13 mouse cellular contexts compared by ENCODE assay signal in the genomic region with DNA sequence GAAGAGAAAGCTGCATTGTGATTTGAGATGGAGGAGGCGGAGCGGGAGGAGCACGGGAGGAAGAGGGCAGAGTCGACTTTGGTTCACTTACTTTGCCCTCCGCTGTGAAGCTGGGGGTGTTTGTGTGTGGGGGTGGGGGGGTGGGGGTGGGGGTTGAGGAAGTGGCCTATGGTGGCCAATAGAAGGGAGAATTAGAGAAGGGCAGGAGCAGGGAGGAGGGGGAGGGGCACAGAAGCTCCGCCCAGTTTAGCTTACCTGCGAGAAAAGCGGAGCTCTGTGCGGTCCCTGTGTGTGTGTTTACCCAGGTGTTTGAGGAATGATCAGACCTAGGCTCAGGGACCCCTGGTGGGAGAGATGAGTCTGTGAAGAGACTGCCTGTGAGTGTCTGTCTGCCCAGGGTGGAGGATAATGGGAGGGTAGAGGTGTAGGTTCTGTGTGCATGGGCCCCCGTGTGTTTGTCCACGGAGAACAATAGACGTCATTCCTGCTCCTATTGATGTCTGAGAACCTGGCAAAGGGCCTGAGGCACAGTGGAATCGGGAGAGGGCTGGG. TPM values are rescaled to one million over a fixed set of nuclear protein-coding genes. Genes with fewer than 3 reads are reported as not detected.
DNase-seq lines count a peak whose midpoint lies in the region; ATAC-seq lines count a peak whose summit lies in the region.
"Had no signal": no experiment of that assay in that cellular context is flagged by ENCODE, and none has a peak within 500 bp of the region (broad histone marks: within the 10 kb centered on the region; RNA-seq: fewer than 3 reads in every experiment).

No protein-coding gene starts in this region.

- no peaks in the 10 kb centered on the region for H3K9me3 ChIP-seq in heart, embryonic 11.5 days (replicated peaks; ENCODE audit: control insufficient read depth, low read length)
- H3K9me3 ChIP-seq in embryonic facial prominence, embryonic 12.5 days = no peaks in the 10 kb centered on the region

- H3K4me3 ChIP-seq in heart, embryonic 11.5 days (ENCODE audit: low read depth, low read length) = no peak overlapping the region
- no peak overlapping the region for H3K4me3 ChIP-seq in embryonic facial prominence, embryonic 12.5 days

- H3K4me1 ChIP-seq in heart, embryonic 11.5 days (ENCODE audit: control insufficient read depth, insufficient read depth, low read length) = peaks cover 35% of the 10 kb centered on the region
- peaks cover 13% of the 10 kb centered on the region; the same call in 1 of the 2 replicates for H3K4me1 ChIP-seq in embryonic facial prominence, embryonic 12.5 days

- H3K27me3 ChIP-seq in heart, embryonic 11.5 days (ENCODE audit: control insufficient read depth, insufficient read depth, low read length) = no peaks in the 10 kb centered on the region
- no peaks in the 10 kb centered on the region for H3K27me3 ChIP-seq in embryonic facial prominence, embryonic 12.5 days

- H3K4me2 ChIP-seq in heart, embryonic 11.5 days = no peak overlapping the region
- peak overlapping the region; percentile 7; the same call in 1 of the 2 replicates for H3K4me2 ChIP-seq in embryonic facial prominence, embryonic 12.5 days (replicated peaks)

- no peak for DNase-seq in heart, adult 8-10 months (ENCODE audit: low spot score)
- DNase-seq in kidney, postnatal 10 days = peak; percentile 63
- peak; percentile 60 for DNase-seq in lung, postnatal 10 days
- DNase-seq in T-cell, adult 2 months (ENCODE audit: low spot score) = no peak
- no peak for DNase-seq in thymus, adult 18-20 months
- no peak for DNase-seq in layer of hippocampus, adult 8-10 months (ENCODE audit: low spot score in 2 of 2)
- DNase-seq: cerebellum, adult 9-11 months had no signal

- H3K27ac ChIP-seq in heart, embryonic 11.5 days (ENCODE audit: low read depth, low read length) = peak overlapping the region; percentile 62; the same call in 1 of the 2 replicates
- no peak overlapping the region for H3K27ac ChIP-seq in embryonic facial prominence, embryonic 12.5 days

- peaks cover 10% of the 10 kb centered on the region for H3K36me3 ChIP-seq in heart, embryonic 11.5 days (ENCODE audit: control insufficient read depth, insufficient read depth, low read length)
- H3K36me3 ChIP-seq in embryonic facial prominence, embryonic 12.5 days = no peaks in the 10 kb centered on the region

- no peak for ATAC-seq in heart, embryonic 11.5 days (replicated peaks; ENCODE audit: insufficient number of reproducible peaks, low FRiP score, low TSS enrichment)
- ATAC-seq in embryonic facial prominence, embryonic 12.5 days (ENCODE audit: insufficient number of reproducible peaks, insufficient read depth, low FRiP score, low TSS enrichment) = peak; percentile 45; the same call in 1 of the 2 replicates
- ATAC-seq: activated CD4-positive, CD25-positive, alpha-beta regulatory T cell, adult 4 months had no signal

- 29% methylated on average over 13 of the region's 13 CpGs for WGBS in heart, embryonic 11.5 days (ENCODE audit: insufficient replicate concordance)
- 16% methylated on average over 13 of the region's 13 CpGs for WGBS in embryonic facial prominence, embryonic 12.5 days

- no peak overlapping the region for H3K9ac ChIP-seq in heart, embryonic 11.5 days (ENCODE audit: low read depth, low read length)
- no peak overlapping the region for H3K9ac ChIP-seq in embryonic facial prominence, embryonic 12.5 days

RNA-seq across cellular contexts. Expression of gene Cfap45, which starts 10.1 kb away (rescaled TPM):
- polyA plus RNA-seq in heart, embryonic 11.5 days (2014; fragmentation: Nextera tagmentation; extraction: Ambion mirVana) = 2.6 and 2.7 TPM in 2 replicates
- total RNA-seq in heart, adult 8-10 months (2022) = under 1 TPM; 0.19 to 0.98 (median 0.46) TPM
- polyA plus RNA-seq in embryonic facial prominence, embryonic 12.5 days (2016; fragmentation: Nextera tagmentation; extraction: Ambion mirVana) = 0.95 and 1.1 TPM in 2 replicates
- total RNA-seq in layer of hippocampus, adult 8-10 months (2022) = 1 to 10 TPM; 4.7 to 7.4 (median 5.6) TPM
- polyA plus RNA-seq: C2C12 had no signal

RNA-seq across cellular contexts. Expression of gene Tagln2, which starts 10.7 kb away (rescaled TPM):
- polyA plus RNA-seq in heart, embryonic 11.5 days (2014; fragmentation: Nextera tagmentation; extraction: Ambion mirVana) = 248 and 295 TPM in 2 replicates
- total RNA-seq in heart, adult 8-10 months (2022) = 10 to 100 TPM; 37.8 to 77.3 (median 50.1) TPM
- polyA plus RNA-seq in embryonic facial prominence, embryonic 12.5 days (2016; fragmentation: Nextera tagmentation; extraction: Ambion mirVana) = 80.2 and 80.4 TPM in 2 replicates
- 10 to 100 TPM; 11.7 to 21.0 (median 16.7) TPM for total RNA-seq in layer of hippocampus, adult 8-10 months (2022)

RNA-seq across cellular contexts. Expression of gene Igsf9, which starts 28.9 kb away (rescaled TPM):
- 9.3 and 12.0 TPM in 2 replicates for polyA plus RNA-seq in heart, embryonic 11.5 days (2014; fragmentation: Nextera tagmentation; extraction: Ambion mirVana)
- total RNA-seq in heart, adult 8-10 months (2022) = under 1 TPM; 0.12 to 0.87 (median 0.78) TPM
- 79.5 and 84.3 TPM in 2 replicates for polyA plus RNA-seq in embryonic facial prominence, embryonic 12.5 days (2016; fragmentation: Nextera tagmentation; extraction: Ambion mirVana)
- total RNA-seq in layer of hippocampus, adult 8-10 months (2022) = 1 to 10 TPM; 4.1 to 6.6 (median 5.3) TPM
- polyA plus RNA-seq: activated CD4-positive, CD25-positive, alpha-beta regulatory T cell, adult 4 months had no signal

RNA-seq across cellular contexts. Expression of gene Slamf9, which starts 35.3 kb away (rescaled TPM):
- polyA plus RNA-seq in heart, embryonic 11.5 days (2014; fragmentation: Nextera tagmentation; extraction: Ambion mirVana) = 1.1 and 1.2 TPM in 2 replicates
- total RNA-seq in heart, adult 8-10 months (2022) = 1 to 10 TPM in 2 of 4 experiments, under 1 TPM in 2; 0.27 to 2.3 (median 1.1) TPM
- polyA plus RNA-seq in embryonic facial prominence, embryonic 12.5 days (2016; fragmentation: Nextera tagmentation; extraction: Ambion mirVana) = 0.41 and 0.51 TPM in 2 replicates
- total RNA-seq in layer of hippocampus, adult 8-10 months (2022) = 1 to 10 TPM in 2 of 4 experiments, not detected in 2; 7.5 to 8.6 TPM

RNA-seq across cellular contexts. Expression of gene Vsig8, which starts 45.2 kb away (rescaled TPM):
- polyA plus RNA-seq in heart, embryonic 11.5 days (2014; fragmentation: Nextera tagmentation; extraction: Ambion mirVana) = 0.28 TPM in 1 of 2 replicates, not detected in the other
- total RNA-seq in heart, adult 8-10 months (2022) = not detected
- 0.24 TPM in 1 of 2 replicates, not detected in the other for polyA plus RNA-seq in embryonic facial prominence, embryonic 12.5 days (2016; fragmentation: Nextera tagmentation; extraction: Ambion mirVana)
- under 1 TPM in 3 of 4 experiments, not detected in 1; 0.56 to 0.71 (median 0.64) TPM for total RNA-seq in layer of hippocampus, adult 8-10 months (2022)
- total RNA-seq: megakaryocyte, adult 5-6 weeks; neutrophil, adult 5-6 weeks had no signal
- polyA plus RNA-seq: activated CD4-positive, CD25-positive, alpha-beta regulatory T cell, adult 4 months; C2C12 had no signal

Comparison
In these comparisons a context has a peak if more than half of its experiments do, and no peak if none do; other contexts are left out.
1. DNase-seq: peak in kidney, postnatal 10 days (single experiment) and lung, postnatal 10 days (single experiment); none in heart, adult 8-10 months (single experiment), T-cell, adult 2 months (single experiment), thymus, adult 18-20 months (0 of 2) and layer of hippocampus, adult 8-10 months (0 of 2).